Mouse (Mus musculus): Measurements from ENCODE around the gene Tpr. TPM values are rescaled to one million over a fixed set of nuclear protein-coding genes. Genes with fewer than 3 reads are reported as not detected.

Tpr gene
- polyA plus RNA-seq, 1 experiment from 2014 or later, result 180 TPM

GRCm38 (mm10) chr1:150438641-150439040 is 46.0 kb downstream of the Tpr start:
- 97% methylated on average over 3 of the region's 3 CpGs for WGBS
- Histone ChIP-seq H3K27me3 (ENCODE audit: control insufficient read depth, insufficient read depth, low read length) (no peaks in the 10 kb centered on the region), H3K27ac (ENCODE audit: low read depth, low read length) (no peak overlapping the region), H3K4me3 (ENCODE audit: low read depth, low read length) (no peak overlapping the region), H3K4me2 (no peak overlapping the region), H3K36me3 (ENCODE audit: control insufficient read depth, insufficient read depth, low read length) (peaks cover 27% of the 10 kb centered on the region), H3K9me3 (ENCODE audit: control insufficient read depth, low read length) (no peaks in the 10 kb centered on the region), H3K9ac (ENCODE audit: low read length) (no peak overlapping the region), H3K4me1 (ENCODE audit: control insufficient read depth, insufficient read depth, low read length) (no peaks in the 10 kb centered on the region)
- DNase-seq (ENCODE audit: low spot score, missing footprints), result peak; percentile 82
- no peak for ATAC-seq (ENCODE audit: low FRiP score)

- WGBS, result 80% methylated on average over 4 of the region's 4 CpGs
- no peaks in the 10 kb centered on the region for H3K27me3 ChIP-seq (ENCODE audit: control insufficient read depth, insufficient read depth, low read length)
- H3K9ac ChIP-seq (ENCODE audit: low read length), result no peak overlapping the region
- no peaks in the 10 kb centered on the region for H3K9me3 ChIP-seq (ENCODE audit: control insufficient read depth, low read length)
- DNase-seq (ENCODE audit: low spot score, missing footprints) (no peak), ATAC-seq (ENCODE audit: low FRiP score) (no peak)
- H3K36me3 ChIP-seq (ENCODE audit: control insufficient read depth, insufficient read depth, low read length), result peaks cover 15% of the 10 kb centered on the region; the same call in 1 of the 2 replicates
- no peak overlapping the region for H3K4me3 ChIP-seq (ENCODE audit: low read depth, low read length)
- no peak overlapping the region for H3K4me2 ChIP-seq
- no peaks in the 10 kb centered on the region for H3K4me1 ChIP-seq (ENCODE audit: control insufficient read depth, insufficient read depth, low read length)
- H3K27ac ChIP-seq (ENCODE audit: low read depth, low read length), result no peak overlapping the region
Observed at GRCm38 (mm10) chr1:150441731-150442130, 49.1 kb downstream of the Tpr start.

- no peak for ATAC-seq (ENCODE audit: low FRiP score)
- Histone ChIP-seq H3K4me2 (no peak overlapping the region), H3K27ac (ENCODE audit: low read depth, low read length) (no peak overlapping the region), H3K4me1 (ENCODE audit: control insufficient read depth, insufficient read depth, low read length) (no peaks in the 10 kb centered on the region), H3K9me3 (ENCODE audit: control insufficient read depth, low read length) (no peaks in the 10 kb centered on the region), H3K4me3 (ENCODE audit: low read depth, low read length) (no peak overlapping the region), H3K9ac (ENCODE audit: low read length) (no peak overlapping the region), H3K27me3 (ENCODE audit: control insufficient read depth, insufficient read depth, low read length) (no peaks in the 10 kb centered on the region), H3K36me3 (ENCODE audit: control insufficient read depth, insufficient read depth, low read length) (no peaks in the 10 kb centered on the region)
- no peak for DNase-seq (ENCODE audit: low spot score, missing footprints)
- 97% methylated on average over 5 of the region's 5 CpGs for WGBS
Observed at GRCm38 (mm10) chr1:150458977-150459376, 66.3 kb downstream of the Tpr start.

GRCm38 (mm10) chr1:150459599-150459998 is 67.0 kb downstream of the Tpr start:
- 94% methylated on average over 3 of the region's 3 CpGs for WGBS
- Histone ChIP-seq H3K9me3 (ENCODE audit: control insufficient read depth, low read length) (no peaks in the 10 kb centered on the region), H3K4me1 (ENCODE audit: control insufficient read depth, insufficient read depth, low read length) (no peaks in the 10 kb centered on the region), H3K27me3 (ENCODE audit: control insufficient read depth, insufficient read depth, low read length) (no peaks in the 10 kb centered on the region), H3K4me3 (ENCODE audit: low read depth, low read length) (no peak overlapping the region), H3K27ac (ENCODE audit: low read depth, low read length) (no peak overlapping the region), H3K4me2 (no peak overlapping the region), H3K9ac (ENCODE audit: low read length) (no peak overlapping the region), H3K36me3 (ENCODE audit: control insufficient read depth, insufficient read depth, low read length) (no peaks in the 10 kb centered on the region)
- no peak for DNase-seq (ENCODE audit: low spot score, missing footprints)
- no peak for ATAC-seq (ENCODE audit: low FRiP score)

- Histone ChIP-seq H3K36me3 (ENCODE audit: control insufficient read depth, insufficient read depth, low read length) (no peaks in the 10 kb centered on the region), H3K9me3 (ENCODE audit: control insufficient read depth, low read length) (no peaks in the 10 kb centered on the region), H3K27me3 (ENCODE audit: control insufficient read depth, insufficient read depth, low read length) (no peaks in the 10 kb centered on the region), H3K9ac (ENCODE audit: low read length) (no peak overlapping the region), H3K4me2 (no peak overlapping the region), H3K4me1 (ENCODE audit: control insufficient read depth, insufficient read depth, low read length) (no peaks in the 10 kb centered on the region), H3K4me3 (ENCODE audit: low read depth, low read length) (no peak overlapping the region), H3K27ac (ENCODE audit: low read depth, low read length) (no peak overlapping the region)
- WGBS, result 84% methylated on average over 7 of the region's 7 CpGs
- no peak for DNase-seq (ENCODE audit: low spot score, missing footprints)
- no peak for ATAC-seq (ENCODE audit: low FRiP score)
Observed at GRCm38 (mm10) chr1:150460595-150460994, 68.0 kb downstream of the Tpr start.

- H3K4me2 ChIP-seq, result no peak overlapping the region
- 72% methylated on average over 5 of the region's 5 CpGs for WGBS
Observed at GRCm38 (mm10) chr1:150463068-150463467, 70.4 kb downstream of the Tpr start.

GRCm38 (mm10) chr1:150463691-150464090 is 71.1 kb downstream of the Tpr start:
- H3K27ac ChIP-seq (ENCODE audit: low read depth, low read length), result no peak overlapping the region
- H3K9ac ChIP-seq (ENCODE audit: low read length), result no peak overlapping the region
- H3K4me2 ChIP-seq, result no peak overlapping the region
- H3K4me1 ChIP-seq (ENCODE audit: control insufficient read depth, insufficient read depth, low read length), result no peaks in the 10 kb centered on the region
- H3K27me3 ChIP-seq (ENCODE audit: control insufficient read depth, insufficient read depth, low read length), result no peaks in the 10 kb centered on the region
- ATAC-seq (ENCODE audit: low FRiP score) (no peak), DNase-seq (ENCODE audit: low spot score, missing footprints) (no peak)
- no peaks in the 10 kb centered on the region for H3K36me3 ChIP-seq (ENCODE audit: control insufficient read depth, insufficient read depth, low read length)
- no peak overlapping the region for H3K4me3 ChIP-seq (ENCODE audit: low read depth, low read length)
- H3K9me3 ChIP-seq (ENCODE audit: control insufficient read depth, low read length), result no peaks in the 10 kb centered on the region
- 91% methylated on average over 4 of the region's 4 CpGs for WGBS

More at GRCm38 (mm10) chr1:150463068-150463467, 70.4 kb downstream of the Tpr start:
- no peak overlapping the region for H3K9ac ChIP-seq (ENCODE audit: low read length)
- no peaks in the 10 kb centered on the region for H3K27me3 ChIP-seq (ENCODE audit: control insufficient read depth, insufficient read depth, low read length)
- DNase-seq (ENCODE audit: low spot score, missing footprints) (no peak), ATAC-seq (ENCODE audit: low FRiP score) (no peak)
- H3K9me3 ChIP-seq (ENCODE audit: control insufficient read depth, low read length), result no peaks in the 10 kb centered on the region
- no peaks in the 10 kb centered on the region for H3K36me3 ChIP-seq (ENCODE audit: control insufficient read depth, insufficient read depth, low read length)
- no peak overlapping the region for H3K27ac ChIP-seq (ENCODE audit: low read depth, low read length)
- no peak overlapping the region for H3K4me3 ChIP-seq (ENCODE audit: low read depth, low read length)
- no peaks in the 10 kb centered on the region for H3K4me1 ChIP-seq (ENCODE audit: control insufficient read depth, insufficient read depth, low read length)

- DNase-seq (ENCODE audit: low spot score, missing footprints) (no peak), ATAC-seq (ENCODE audit: low FRiP score) (no peak)
- Histone ChIP-seq H3K36me3 (ENCODE audit: control insufficient read depth, insufficient read depth, low read length) (no peaks in the 10 kb centered on the region), H3K4me1 (ENCODE audit: control insufficient read depth, insufficient read depth, low read length) (no peaks in the 10 kb centered on the region), H3K4me2 (no peak overlapping the region), H3K27ac (ENCODE audit: low read depth, low read length) (no peak overlapping the region), H3K9ac (ENCODE audit: low read length) (no peak overlapping the region), H3K9me3 (ENCODE audit: control insufficient read depth, low read length) (no peaks in the 10 kb centered on the region), H3K4me3 (ENCODE audit: low read depth, low read length) (no peak overlapping the region), H3K27me3 (ENCODE audit: control insufficient read depth, insufficient read depth, low read length) (no peaks in the 10 kb centered on the region)
- WGBS, result 90% methylated on average over 10 of the region's 10 CpGs
Observed at GRCm38 (mm10) chr1:150465364-150465763, 72.7 kb downstream of the Tpr start.

GRCm38 (mm10) chr1:150466132-150466531 is 73.5 kb downstream of the Tpr start, which contains the start of gene Prg4:
Gene Prg4 (minus strand): TSS chr1:150466165.
- H3K27me3 ChIP-seq (ENCODE audit: control insufficient read depth, insufficient read depth, low read length), result no peaks in the 10 kb centered on the region
- no peaks in the 10 kb centered on the region for H3K36me3 ChIP-seq (ENCODE audit: control insufficient read depth, insufficient read depth, low read length)
- ATAC-seq (ENCODE audit: low FRiP score), result no peak
- no peak within 1 kb of the TSS for H3K27ac ChIP-seq (ENCODE audit: low read depth, low read length)
- DNase-seq (ENCODE audit: low spot score, missing footprints), result no peak
- 87% methylated on average over 3 of the region's 3 CpGs for WGBS
- no peak within 1 kb of the TSS for H3K9ac ChIP-seq (ENCODE audit: low read length)
- no peaks in the 10 kb centered on the region for H3K4me1 ChIP-seq (ENCODE audit: control insufficient read depth, insufficient read depth, low read length)
- no peak within 1 kb of the TSS for H3K4me3 ChIP-seq (ENCODE audit: low read depth, low read length)
- no peaks in the 10 kb centered on the region for H3K9me3 ChIP-seq (ENCODE audit: control insufficient read depth, low read length)
- H3K4me2 ChIP-seq, result no peak within 1 kb of the TSS

- 91% methylated on average over 3 of the region's 3 CpGs for WGBS
- ATAC-seq (ENCODE audit: low FRiP score), result no peak
- no peak for DNase-seq (ENCODE audit: low spot score, missing footprints)
Observed at GRCm38 (mm10) chr1:150469992-150470391, 77.4 kb downstream of the Tpr start.

More at GRCm38 (mm10) chr1:150469992-150470391, 77.4 kb downstream of the Tpr start:
- no peaks in the 10 kb centered on the region for H3K9me3 ChIP-seq (ENCODE audit: control insufficient read depth, low read length)
- H3K27ac ChIP-seq (ENCODE audit: low read depth, low read length), result no peak overlapping the region
- H3K36me3 ChIP-seq (ENCODE audit: control insufficient read depth, insufficient read depth, low read length), result no peaks in the 10 kb centered on the region
- no peaks in the 10 kb centered on the region for H3K27me3 ChIP-seq (ENCODE audit: control insufficient read depth, insufficient read depth, low read length)
- H3K4me1 ChIP-seq (ENCODE audit: control insufficient read depth, insufficient read depth, low read length), result no peaks in the 10 kb centered on the region
- no peak overlapping the region for H3K4me3 ChIP-seq (ENCODE audit: low read depth, low read length)
- H3K9ac ChIP-seq (ENCODE audit: low read length), result no peak overlapping the region
- H3K4me2 ChIP-seq, result no peak overlapping the region
